Mouse (Mus musculus): ENCODE measurements around the gene Gm4131. TPM values are rescaled to one million over a fixed set of nuclear protein-coding genes. Genes with fewer than 3 reads are reported as not detected.

Gene Gm4131
- polyA plus RNA-seq, 1 experiment: not detected

DNA sequence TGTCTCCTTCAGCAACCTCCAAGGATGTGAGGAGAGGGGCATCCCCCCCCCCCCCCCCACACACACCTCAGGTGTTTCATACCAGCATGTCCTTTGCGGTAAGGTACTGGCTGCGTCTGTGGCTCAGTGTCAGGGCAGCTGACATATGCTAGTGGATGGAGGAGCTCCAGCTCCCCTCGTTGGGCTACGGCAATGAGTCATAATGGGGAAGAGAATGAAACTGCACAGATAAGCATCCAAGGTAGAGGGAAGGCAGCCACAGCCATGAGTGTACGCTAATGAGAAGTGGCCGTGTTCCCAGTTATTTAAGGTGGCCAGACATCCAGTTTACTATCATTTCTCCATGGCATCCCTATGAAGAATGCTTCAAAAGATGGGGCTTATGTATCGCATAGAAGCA, 78.5 kb downstream of the Gm4131 start:
- no peak overlapping the region for H3K4me3 ChIP-seq (ENCODE audit: insufficient read depth, low read depth, low read length)
- no peak overlapping the region for H3K27ac ChIP-seq (ENCODE audit: insufficient read depth, low read depth, low read length)
- peaks cover 4% of the 10 kb centered on the region for H3K4me1 ChIP-seq (ENCODE audit: control insufficient read depth, insufficient read depth, low read length)
- TF ChIP-seq POLR2A (IDR thresholded peaks at IDR 0.05; ENCODE audit: insufficient read depth, low read depth, low read length) (no peak), CTCF (IDR thresholded peaks at IDR 0.05; ENCODE audit: insufficient read depth, low read depth, low read length) (no peak)
- 76% methylated on average over 7 of the region's 7 CpGs for WGBS

DNA sequence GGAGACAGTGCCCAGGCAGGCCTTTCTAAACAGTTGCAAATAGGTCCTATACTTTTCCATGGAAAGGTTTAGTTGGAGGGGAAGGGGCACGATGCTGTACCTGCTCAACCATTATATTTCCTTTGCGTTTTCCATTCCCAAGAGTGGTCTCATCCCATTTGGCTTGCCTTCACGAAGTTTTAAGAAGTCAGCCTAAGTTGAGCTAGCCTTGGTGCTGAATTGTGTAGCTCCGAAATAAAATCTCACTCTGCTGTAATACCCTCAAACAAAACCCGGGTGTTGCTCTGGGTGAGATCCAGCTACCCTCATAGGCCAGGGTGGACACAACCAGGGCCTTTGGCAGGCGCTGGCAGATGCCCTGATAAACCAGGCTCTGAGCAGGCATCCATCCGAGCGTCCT, 85.3 kb downstream of the Gm4131 start:
- TF ChIP-seq POLR2A (IDR thresholded peaks at IDR 0.05; ENCODE audit: insufficient read depth, low read depth, low read length) (no peak), CTCF (IDR thresholded peaks at IDR 0.05; ENCODE audit: insufficient read depth, low read depth, low read length) (no peak)
- 73% methylated on average over 8 of the region's 8 CpGs for WGBS
- no peak overlapping the region for H3K27ac ChIP-seq (ENCODE audit: insufficient read depth, low read depth, low read length)
- no peak overlapping the region for H3K4me3 ChIP-seq (ENCODE audit: insufficient read depth, low read depth, low read length)
- peaks cover 5% of the 10 kb centered on the region; the same call in 1 of the 2 replicates for H3K4me1 ChIP-seq (ENCODE audit: control insufficient read depth, insufficient read depth, low read length)

DNA sequence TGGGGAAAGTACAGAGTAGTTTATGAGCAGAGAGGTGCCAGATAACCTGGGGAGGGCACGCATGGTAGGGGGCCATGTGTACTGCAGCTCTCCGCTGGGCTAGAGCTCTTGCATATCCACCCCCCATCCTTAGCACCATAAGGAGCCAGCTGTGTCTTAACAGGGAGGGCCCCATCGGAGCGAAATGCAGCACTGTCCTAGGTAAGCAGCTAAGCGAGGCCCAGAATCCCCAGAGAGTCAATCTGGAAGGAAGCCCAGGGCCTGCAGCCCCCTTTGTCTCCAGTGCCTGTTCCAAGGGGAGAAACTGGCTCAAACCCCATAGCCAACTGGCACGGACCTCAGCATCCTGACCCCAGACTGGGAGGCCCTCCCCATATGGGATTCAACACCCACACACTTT, 87.3 kb downstream of the Gm4131 start:
- TF ChIP-seq POLR2A (IDR thresholded peaks at IDR 0.05; ENCODE audit: insufficient read depth, low read depth, low read length) (no peak), CTCF (IDR thresholded peaks at IDR 0.05; ENCODE audit: insufficient read depth, low read depth, low read length) (no peak)
- no peak overlapping the region for H3K4me3 ChIP-seq (ENCODE audit: insufficient read depth, low read depth, low read length)
- 60% methylated on average over 6 of the region's 6 CpGs for WGBS
- peaks cover 5% of the 10 kb centered on the region; the same call in 1 of the 2 replicates for H3K4me1 ChIP-seq (ENCODE audit: control insufficient read depth, insufficient read depth, low read length)
- H3K27ac ChIP-seq (ENCODE audit: insufficient read depth, low read depth, low read length): no peak overlapping the region

DNA sequence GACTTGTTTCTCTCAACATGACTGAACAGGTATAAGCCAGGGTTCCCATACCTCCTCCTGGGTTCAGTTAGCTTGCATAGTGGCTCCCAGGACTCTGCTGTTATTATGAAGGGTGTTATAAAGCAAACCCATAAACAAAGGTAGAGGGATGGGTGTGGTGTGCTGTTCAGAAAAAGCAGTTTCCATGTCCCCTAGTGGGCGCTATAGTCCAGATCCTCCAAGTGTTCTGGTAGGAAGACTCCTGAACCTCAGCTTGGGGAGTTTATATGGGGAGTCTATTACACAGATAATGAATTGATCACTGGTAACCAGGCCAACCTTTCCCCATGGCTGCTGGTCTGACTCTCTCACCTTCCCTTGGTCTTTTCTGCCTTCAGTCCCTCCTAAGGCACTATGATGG, 92.2 kb downstream of the Gm4131 start:
- Histone ChIP-seq H3K27ac (ENCODE audit: insufficient read depth, low read depth, low read length) (no peak overlapping the region), H3K4me1 (ENCODE audit: control insufficient read depth, insufficient read depth, low read length) (peaks cover 2% of the 10 kb centered on the region; the same call in 1 of the 2 replicates), H3K4me3 (ENCODE audit: insufficient read depth, low read depth, low read length) (no peak overlapping the region)
- TF ChIP-seq CTCF (IDR thresholded peaks at IDR 0.05; ENCODE audit: insufficient read depth, low read depth, low read length): no peak
- 88% methylated on average over 1 of the region's 1 CpGs for WGBS

DNA sequence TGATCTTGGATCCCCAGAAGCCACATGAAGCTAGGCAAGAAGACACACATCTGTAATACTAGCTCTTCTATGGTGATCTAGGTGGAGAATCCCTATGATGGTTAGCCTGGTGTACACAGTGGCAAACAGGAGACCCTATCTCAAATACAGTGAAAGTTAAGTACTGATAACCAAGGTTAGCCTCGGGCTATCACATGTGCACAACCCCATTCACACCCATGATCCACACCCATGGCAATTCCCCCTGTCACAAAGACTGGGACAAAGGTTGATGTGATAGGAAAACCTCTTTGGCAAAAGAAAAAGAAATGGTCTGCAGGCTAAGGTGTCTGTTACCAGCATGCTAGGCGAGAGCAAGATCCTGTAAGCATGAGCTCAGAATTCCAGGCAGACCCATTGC, 94.7 kb downstream of the Gm4131 start:
- TF ChIP-seq POLR2A (IDR thresholded peaks at IDR 0.05; ENCODE audit: insufficient read depth, low read depth, low read length) (no peak), CTCF (IDR thresholded peaks at IDR 0.05; ENCODE audit: insufficient read depth, low read depth, low read length) (no peak)
- WGBS: 90% methylated on average over 2 of the region's 2 CpGs

DNA sequence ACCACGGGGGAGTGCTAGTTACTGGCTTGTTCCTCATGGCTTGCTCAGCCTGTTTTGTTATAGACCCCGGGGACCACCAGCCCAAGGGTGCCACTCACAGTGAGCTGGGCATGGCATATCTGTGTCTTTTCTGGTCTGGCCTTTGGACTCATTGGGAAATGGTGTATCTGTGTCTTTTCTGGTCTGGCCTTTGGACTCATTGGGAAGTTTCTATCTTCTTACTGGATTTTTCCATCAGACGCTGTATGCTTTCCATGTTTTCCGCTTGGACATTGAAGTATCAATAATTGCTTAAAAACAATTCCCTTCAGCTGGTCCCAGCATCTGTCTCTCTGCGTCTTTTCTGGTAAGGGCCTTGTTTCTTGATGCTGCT, 98.0 kb downstream of the Gm4131 start:
- Histone ChIP-seq H3K4me3 (ENCODE audit: insufficient read depth, low read depth, low read length) (no peak overlapping the region), H3K27ac (ENCODE audit: insufficient read depth, low read depth, low read length) (no peak overlapping the region), H3K4me1 (ENCODE audit: control insufficient read depth, insufficient read depth, low read length) (0 out of 2 replicates have a peak, but pooled peaks cover 5% of the 10 kb centered on the region)
- WGBS: 93% methylated on average over 5 of the region's 5 CpGs
- no peak for TF ChIP-seq POLR2A (IDR thresholded peaks at IDR 0.05; ENCODE audit: insufficient read depth, low read depth, low read length)
- no peak for TF ChIP-seq CTCF (IDR thresholded peaks at IDR 0.05; ENCODE audit: insufficient read depth, low read depth, low read length)

More for the DNA sequence above, 94.7 kb downstream of the Gm4131 start:
- Histone ChIP-seq H3K4me3 (ENCODE audit: insufficient read depth, low read depth, low read length) (no peak overlapping the region), H3K4me1 (ENCODE audit: control insufficient read depth, insufficient read depth, low read length) (no peaks in the 10 kb centered on the region), H3K27ac (ENCODE audit: insufficient read depth, low read depth, low read length) (no peak overlapping the region)

DNA sequence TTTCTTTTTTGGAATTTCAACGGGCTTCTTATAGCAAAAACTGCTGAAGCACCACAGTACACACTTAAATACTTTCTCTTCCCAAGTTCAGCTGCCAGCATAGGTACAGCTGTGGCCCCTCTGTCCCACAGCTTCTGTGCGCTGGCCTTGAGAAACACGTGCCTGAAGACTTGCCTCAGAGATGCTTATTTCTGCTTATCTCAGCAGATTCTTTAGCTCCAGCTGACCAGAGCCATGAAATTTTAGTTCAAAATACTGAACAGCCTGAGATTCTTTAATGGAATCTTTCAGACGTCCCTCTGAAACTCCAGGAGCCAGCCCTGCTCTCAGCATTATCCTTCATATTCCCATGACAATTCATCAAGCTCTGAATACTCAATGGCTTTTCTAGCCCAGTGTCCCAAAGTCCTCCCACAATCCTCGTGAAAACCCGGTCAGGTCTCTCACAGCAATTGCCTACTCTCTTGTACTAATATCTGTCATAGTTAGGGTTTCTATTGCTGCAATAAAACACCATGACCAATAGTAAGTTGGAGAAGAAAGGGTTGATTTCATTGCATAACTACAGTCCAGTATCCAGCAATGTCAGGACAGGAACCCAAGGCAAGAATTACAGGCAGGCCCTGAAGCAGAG, 98.5 kb downstream of the Gm4131 start:
- H3K4me3 ChIP-seq (ENCODE audit: insufficient read depth, low read depth, low read length): no peak overlapping the region
- TF ChIP-seq POLR2A (IDR thresholded peaks at IDR 0.05; ENCODE audit: insufficient read depth, low read depth, low read length) (no peak), CTCF (IDR thresholded peaks at IDR 0.05; ENCODE audit: insufficient read depth, low read depth, low read length) (no peak)
- 87% methylated on average over 6 of the region's 6 CpGs for WGBS
- H3K27ac ChIP-seq (ENCODE audit: insufficient read depth, low read depth, low read length): no peak overlapping the region
- 0 out of 2 replicates have a peak, but pooled peaks cover 5% of the 10 kb centered on the region for H3K4me1 ChIP-seq (ENCODE audit: control insufficient read depth, insufficient read depth, low read length)

DNA sequence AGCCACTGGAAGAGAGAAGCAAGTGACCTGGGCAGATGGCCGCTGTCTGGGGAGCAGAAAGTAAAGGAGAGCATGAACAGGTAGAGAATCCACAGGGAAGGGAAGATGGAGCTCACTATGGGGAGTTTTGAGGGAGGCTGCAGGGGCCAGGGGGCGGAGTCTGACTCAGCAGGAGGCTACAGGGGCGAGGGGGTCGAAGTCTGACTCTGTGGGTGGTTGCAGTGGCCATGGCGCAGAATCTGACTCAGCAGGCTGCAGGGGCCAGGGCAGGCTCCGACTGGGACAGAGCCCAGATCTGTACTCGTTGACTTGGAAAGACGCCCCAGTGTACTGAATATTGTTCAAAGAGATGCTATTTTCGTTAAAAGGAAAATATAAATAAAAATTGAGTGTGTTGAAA, 101.8 kb downstream of the Gm4131 start:
- no peak for TF ChIP-seq CTCF (IDR thresholded peaks at IDR 0.05; ENCODE audit: insufficient read depth, low read depth, low read length)
- no peak for TF ChIP-seq POLR2A (IDR thresholded peaks at IDR 0.05; ENCODE audit: insufficient read depth, low read depth, low read length)
- 26% methylated on average over 9 of the region's 9 CpGs for WGBS
- no peak overlapping the region for H3K27ac ChIP-seq (ENCODE audit: insufficient read depth, low read depth, low read length)
- H3K4me3 ChIP-seq (ENCODE audit: insufficient read depth, low read depth, low read length): no peak overlapping the region
- 0 out of 2 replicates have a peak, but pooled peaks cover 5% of the 10 kb centered on the region for H3K4me1 ChIP-seq (ENCODE audit: control insufficient read depth, insufficient read depth, low read length)

DNA sequence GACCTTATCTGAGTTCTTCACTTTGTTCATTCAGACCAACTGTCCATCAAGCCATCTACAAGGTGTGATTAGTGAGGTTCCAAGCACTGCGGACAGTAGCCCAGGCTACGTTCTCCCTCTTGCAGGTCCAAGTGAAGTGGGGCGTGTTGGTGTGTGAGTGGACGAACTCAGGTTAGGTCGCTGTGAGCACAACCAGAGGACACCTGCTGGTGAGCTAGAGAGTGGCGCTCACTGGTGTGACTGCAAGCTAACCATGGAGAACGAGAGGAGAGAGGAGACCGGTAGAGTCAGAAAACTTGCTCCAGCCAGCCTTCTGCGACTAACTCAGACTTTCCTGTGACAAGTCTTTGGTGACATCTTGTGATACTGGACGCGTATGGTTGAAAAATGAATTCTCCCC, 107.2 kb downstream of the Gm4131 start:
- WGBS: 80% methylated on average over 11 of the region's 11 CpGs
- Histone ChIP-seq H3K27ac (ENCODE audit: insufficient read depth, low read depth, low read length) (no peak overlapping the region), H3K4me1 (ENCODE audit: control insufficient read depth, insufficient read depth, low read length) (peaks cover 5% of the 10 kb centered on the region), H3K4me3 (ENCODE audit: insufficient read depth, low read depth, low read length) (no peak overlapping the region)
- TF ChIP-seq CTCF (IDR thresholded peaks at IDR 0.05; ENCODE audit: insufficient read depth, low read depth, low read length) (no peak), POLR2A (IDR thresholded peaks at IDR 0.05; ENCODE audit: insufficient read depth, low read depth, low read length) (no peak)
